Mouse (Mus musculus) layer of hippocampus, adult 9-10 months (tissue): ENCODE measurements around the gene Elfn1.

Experiments
- DNase-seq: peaks from one replicate; pipeline ENCODE4 v3.0.0; 2022; ENCODE audit warnings: low spot score

Elfn1 gene

GRCm38 (mm10) chr5:140023941-140024500, 116.3 kb downstream of the Elfn1 start:
- DNase-seq: no peak
